Mouse (Mus musculus) liver, embryonic 14.5 days (tissue): Measurements from ENCODE around the gene Stk11ip.

Experiments
- CTCF ChIP-seq: IDR thresholded peaks from 2 replicates; pipeline ENCODE4 v1.5.1; 2016; ENCODE audit warnings: antibody characterized with exemption, low read depth, control low read depth
- EP300 ChIP-seq: IDR thresholded peaks from 2 replicates; pipeline ENCODE4 v1.6.1; 2016; ENCODE audit warnings: antibody characterized with exemption, low read depth

- TF ChIP-seq CTCF: no peak
- TF ChIP-seq EP300: no peak
These were observed 35.7 kb downstream of the Stk11ip start for GRCm38 (mm10) chr1:75557041-75557440.
